Mouse (Mus musculus) CD4-positive, CD25-positive, alpha-beta regulatory T cell, adult 2 months (primary cell): ENCODE results near the gene Pspn.
A peak's percentile ranks its signal among the peaks of the same experiment; 100 is the strongest.

ENCODE experiments used
- DNase-seq: peaks from one replicate; pipeline ENCODE4 v3.0.0-alpha.2; 2012; ENCODE audit warnings: low read depth, low spot score

The Pspn gene

GRCm38 (mm10) chr17:56962642-56963405, 37.0 kb downstream of the Pspn start:
- DNase-seq, result no peak

GRCm38 (mm10) chr17:56961880-56962279, 37.9 kb downstream of the Pspn start:
- no peak for DNase-seq

GRCm38 (mm10) chr17:56958667-56959066, 41.2 kb downstream of the Pspn start:
- DNase-seq, result no peak

GRCm38 (mm10) chr17:56957763-56958429, 41.9 kb downstream of the Pspn start:
- peak; percentile 46 for DNase-seq

GRCm38 (mm10) chr17:56954871-56955270, 44.9 kb downstream of the Pspn start:
- DNase-seq, result no peak

GRCm38 (mm10) chr17:56952639-56953038, 47.2 kb downstream of the Pspn start:
- DNase-seq, result no peak

GRCm38 (mm10) chr17:56950915-56951314, 48.9 kb downstream of the Pspn start:
- DNase-seq, result peak; percentile 87
